Mouse (Mus musculus): ENCODE measurements at regions not wholly inside any gene's neighbourhood (a gene's known extent, or its start where the extent isn't known, plus 50 kb on each side); places are given as distances from the start of the nearest gene placed in this dataset.

DNA sequence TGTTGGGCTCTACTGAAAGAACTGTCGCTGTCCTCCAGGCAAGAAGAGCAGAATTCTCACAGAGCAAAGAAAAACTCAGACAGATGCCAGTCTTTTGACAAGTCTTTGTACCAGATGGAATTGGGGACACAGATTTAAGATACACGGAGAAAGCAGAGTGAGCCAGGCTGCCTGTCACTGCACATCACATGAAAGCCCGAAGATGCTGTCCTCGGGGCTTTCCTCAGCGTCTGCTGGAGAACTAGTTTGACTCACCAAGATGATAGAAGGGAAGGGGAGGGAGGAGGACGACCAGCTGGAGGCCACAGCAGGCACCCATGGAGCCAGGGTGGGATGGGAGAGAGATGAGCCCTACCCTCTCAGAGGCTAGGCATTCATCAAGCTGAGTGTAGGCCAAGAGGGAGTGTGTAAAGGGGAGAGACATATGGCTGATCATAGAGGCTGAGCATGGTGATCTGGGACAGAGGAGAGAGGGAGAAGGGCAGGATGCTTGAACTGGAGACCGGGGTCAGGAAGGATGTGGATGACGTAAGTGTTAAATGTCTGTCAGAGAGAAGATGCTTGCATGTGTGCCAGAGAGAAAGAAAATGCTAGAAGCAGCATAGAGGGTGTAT lies 600.7 kb downstream of the Tbc1d22a start:
- TF ChIP-seq GATA1 (IDR thresholded peaks at IDR 0.05; ENCODE audit: borderline replicate concordance, low read length) (no peak), FLI1 (IDR thresholded peaks at IDR 0.05; ENCODE audit: low read length) (no peak)
